Mouse (Mus musculus): ENCODE measurements around the gene Ccdc39. TPM values are rescaled to one million over a fixed set of nuclear protein-coding genes. Genes with fewer than 3 reads are reported as not detected.
A peak's percentile ranks its signal among the peaks of the same experiment; 100 is the strongest.

Gene Ccdc39
- total RNA-seq, 1 experiment from 2014 or later: 1.3 TPM

DNA sequence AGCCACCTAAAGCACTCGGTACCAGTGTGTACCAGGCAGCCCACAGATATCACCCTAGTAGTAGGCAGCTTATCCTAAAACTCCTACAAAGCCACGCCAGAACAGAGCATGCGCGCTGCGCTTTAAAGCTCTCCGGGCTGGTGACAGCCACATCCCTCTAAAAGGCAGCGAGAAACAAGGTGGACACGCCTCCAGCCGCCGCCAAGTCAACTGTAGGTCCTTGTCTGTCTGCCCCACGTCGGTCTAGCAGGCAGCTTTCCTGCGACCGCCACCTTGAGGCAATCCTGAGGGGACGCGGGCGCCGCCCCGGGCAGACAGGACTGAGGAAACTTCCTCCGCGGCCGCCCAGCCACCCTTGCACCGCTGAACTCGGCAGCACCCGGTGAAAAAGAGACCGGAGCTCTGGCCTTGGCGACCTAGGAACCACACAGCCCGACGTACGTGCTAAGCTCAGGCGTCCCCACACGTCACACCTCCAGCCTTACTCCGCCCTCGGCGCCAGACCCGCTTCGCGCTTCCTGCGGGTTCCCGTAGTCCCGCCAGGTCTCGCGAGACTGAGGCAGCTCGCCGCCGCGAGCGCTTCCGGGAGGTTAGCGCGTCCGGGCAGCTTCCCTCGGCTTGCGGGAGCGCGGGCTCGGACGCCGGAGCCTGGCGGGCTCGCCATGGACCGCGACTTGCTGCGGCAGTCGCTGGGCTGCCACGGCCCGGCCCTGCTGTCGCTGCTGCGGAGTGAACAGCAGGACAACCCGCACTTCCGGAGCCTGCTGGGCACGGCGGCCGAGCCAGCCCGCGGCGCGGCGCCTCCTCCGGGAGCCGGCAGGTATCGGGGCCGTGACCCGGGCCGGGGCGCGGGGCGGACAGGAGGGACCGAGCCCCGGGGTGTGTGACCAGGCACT is 44.2 kb downstream of the Ccdc39 start, which contains the start of gene Ttc14:
TSS of gene Ttc14 (plus strand) at position 216 of the 896 bp plus-strand sequence.
- ATAC-seq (replicated peaks; ENCODE audit: low read depth, poor library complexity, severe bottlenecking): peak; percentile 96

DNA sequence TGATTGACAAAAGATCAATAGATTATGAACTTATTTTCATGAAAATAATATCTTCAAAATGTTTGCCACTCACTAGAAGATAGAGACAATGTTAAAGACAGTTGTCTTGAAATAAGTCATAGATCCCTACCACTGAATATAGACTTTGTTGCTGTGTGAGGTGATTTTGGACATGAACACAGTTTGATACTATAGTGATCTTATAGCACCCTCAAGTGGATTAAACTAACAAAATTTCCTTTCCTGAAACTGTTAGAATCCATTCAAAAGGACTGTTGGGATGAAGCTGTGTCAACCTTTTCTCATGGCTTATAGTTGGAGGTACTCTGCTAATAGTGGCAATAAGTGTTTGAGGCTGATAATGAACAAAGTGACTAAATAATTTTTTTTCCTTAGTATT is 53.1 kb downstream of the Ccdc39 start:
- ATAC-seq (replicated peaks; ENCODE audit: low read depth, poor library complexity, severe bottlenecking): no peak

Other genes starting within 250 kb of the Ccdc39 start
- 65.5 and 77.1 TPM in 2 replicates for gene Ttc14, start 44.5 kb downstream of the Ccdc39 start, total RNA-seq (2017)
- gene Fxr1, start 175.6 kb upstream of the Ccdc39 start, total RNA-seq (2017): 231 and 232 TPM in 2 replicates
- gene Dnajc19, start 237.0 kb upstream of the Ccdc39 start, total RNA-seq (2017): 104 and 124 TPM in 2 replicates